Mouse (Mus musculus) adrenal gland, adult 2 months (tissue): ENCODE data around the gene Zdhhc14. TPM values are rescaled to one million over a fixed set of nuclear protein-coding genes. Genes with fewer than 3 reads are reported as not detected.
A peak's percentile ranks its signal among the peaks of the same experiment; 100 is the strongest.

Source experiments
- DNase-seq: peaks from one replicate; pipeline ENCODE4 v3.0.0; 2021
- long read RNA-seq: library from polyadenylated mRNA; stranded (forward); transcript quantifications from one replicate; pipeline ENCODE4 v2.0.0, GENCODE M21; 2021
- polyA plus RNA-seq: library from polyadenylated mRNA; depleted of rRNA; stranded (reverse); fragments of >200 nt; gene quantifications from 2 replicates; pipeline ENCODE4 v1.2.3, GENCODE M21; 2012; rRNA removed
- total RNA-seq, 2 experiments: library from RNA; stranded (reverse); gene quantifications; 2 replicates each; pipeline ENCODE4 v1.2.3; 2021

Gene Zdhhc14
- total RNA-seq (1 to 10 TPM; 3.1 to 5.8 TPM), polyA plus RNA-seq (2.3 and 2.8 TPM in 2 replicates)
- long read RNA-seq, partial matches to known transcripts, result 0 of 10 reads
- long read RNA-seq, other reads (novel, unspliced or antisense), result 8 of 10 reads

DNA sequence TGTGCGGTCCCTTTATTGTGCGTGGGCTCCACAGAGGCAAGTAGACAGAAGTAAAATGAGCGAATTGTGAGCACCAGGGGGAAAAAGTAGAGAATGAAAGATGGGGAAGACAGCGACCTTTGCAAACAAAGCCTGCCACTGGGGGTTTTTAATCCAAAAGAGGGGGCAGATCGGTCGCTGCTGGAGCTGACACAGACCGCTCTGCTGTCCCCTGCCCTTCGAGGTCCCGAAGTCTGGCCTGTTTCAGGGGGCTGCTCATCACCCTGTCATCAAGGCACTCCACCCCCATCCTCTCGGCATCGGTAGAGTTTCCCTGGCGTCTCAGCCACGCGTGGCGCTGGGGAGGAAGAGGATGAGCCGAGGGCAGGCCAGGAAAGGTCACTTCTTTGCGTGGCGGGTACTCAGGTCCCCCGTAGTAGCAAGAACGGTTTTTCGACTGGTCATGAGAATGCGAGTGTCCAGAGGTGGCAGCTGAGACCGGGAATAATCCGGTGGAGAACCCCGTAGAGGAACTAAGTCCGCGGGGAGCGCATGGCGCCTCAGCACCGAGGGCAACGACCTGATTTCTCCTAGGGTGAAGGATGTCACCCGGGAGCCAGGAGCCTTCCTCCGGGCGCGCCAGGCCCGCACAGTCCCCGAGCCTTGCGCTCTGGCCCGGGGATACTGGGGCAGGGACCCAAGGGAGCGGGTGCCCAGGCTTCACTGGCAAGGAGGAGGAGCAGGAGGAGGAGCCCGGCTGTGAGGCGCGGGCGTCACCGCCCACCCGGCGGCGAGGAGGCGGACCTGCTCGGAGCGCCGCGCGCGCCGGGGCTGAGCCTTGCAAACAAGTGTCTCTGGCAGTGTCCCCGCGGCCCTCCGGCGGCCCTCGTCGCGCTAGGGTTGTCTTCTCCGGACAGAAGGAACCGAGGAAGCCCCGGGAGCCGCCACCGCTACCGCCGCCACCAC lies at the start of gene Zdhhc14:
Gene Zdhhc14, plus strand, starts transcription at position 757 of the 945 bp plus-strand sequence.
- peak; percentile 97 for DNase-seq

DNA sequence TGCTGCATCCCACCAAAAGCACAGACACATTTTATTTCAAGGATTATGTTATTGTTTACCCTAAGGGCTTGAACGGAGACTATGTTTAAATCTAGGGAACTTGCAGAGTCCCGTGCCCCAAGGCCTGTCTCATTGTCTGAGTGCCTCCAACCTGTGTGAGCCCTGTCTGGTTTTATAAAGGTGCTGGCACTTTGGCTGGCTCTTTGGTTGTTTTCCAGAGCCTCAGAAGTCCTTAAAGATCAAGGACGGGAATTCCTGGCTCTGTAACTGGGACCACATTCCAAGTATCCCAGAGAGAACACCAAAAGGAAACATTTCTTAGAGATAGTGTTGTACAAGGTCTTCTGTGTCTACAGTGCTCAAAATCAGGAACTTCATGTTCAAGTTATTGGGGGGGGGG lies 49.1 kb upstream of the Zdhhc14 start:
- peak; percentile 18 for DNase-seq

DNA sequence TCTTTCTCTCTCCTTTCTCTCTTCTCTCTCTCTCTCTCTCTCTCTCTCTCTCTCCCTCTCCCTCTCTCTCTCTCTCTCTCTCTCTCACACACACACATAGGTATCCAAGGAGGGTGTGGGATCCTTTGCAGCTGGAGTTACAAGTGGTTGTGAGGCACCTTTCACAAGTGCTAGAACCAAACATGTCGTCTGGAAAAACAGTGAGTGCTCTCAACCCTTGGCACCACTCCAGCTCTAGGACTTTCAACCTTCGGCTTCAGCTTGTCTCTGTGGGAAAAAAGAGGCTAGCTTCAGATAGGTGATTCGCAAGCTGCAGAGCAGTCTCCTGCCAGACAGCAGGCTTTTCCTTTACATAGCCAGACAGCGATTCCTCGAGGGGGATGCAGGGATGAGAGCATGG lies 48.6 kb upstream of the Zdhhc14 start:
- DNase-seq, result peak; percentile 43

- no peak for DNase-seq
Measured at GRCm38 (mm10) chr17:5453657-5454056, 38.7 kb upstream of the Zdhhc14 start.

DNA sequence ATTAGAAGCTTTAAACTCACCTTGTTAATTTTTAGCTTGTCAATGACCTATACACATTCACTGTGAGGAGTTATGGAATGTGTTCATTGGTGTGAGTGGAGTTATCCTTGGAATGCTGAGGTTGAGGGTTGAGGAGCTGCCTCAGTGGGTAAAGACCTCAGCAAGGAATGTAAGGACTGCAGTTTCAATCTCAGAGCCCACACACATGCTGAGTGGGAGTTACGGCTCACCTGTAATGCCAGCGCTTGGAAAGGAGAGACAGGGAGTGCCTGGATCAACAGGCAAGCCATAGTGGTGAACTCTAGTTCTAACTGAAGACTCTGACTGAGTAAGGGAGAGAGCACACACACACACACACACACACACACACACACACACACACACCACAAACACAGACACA lies 28.4 kb upstream of the Zdhhc14 start:
- no peak for DNase-seq

GRCm38 (mm10) chr17:5466736-5467135 lies 25.6 kb upstream of the Zdhhc14 start:
- DNase-seq, result no peak

- DNase-seq, result no peak
Measured at GRCm38 (mm10) chr17:5467177-5467576, 25.2 kb upstream of the Zdhhc14 start.

DNA sequence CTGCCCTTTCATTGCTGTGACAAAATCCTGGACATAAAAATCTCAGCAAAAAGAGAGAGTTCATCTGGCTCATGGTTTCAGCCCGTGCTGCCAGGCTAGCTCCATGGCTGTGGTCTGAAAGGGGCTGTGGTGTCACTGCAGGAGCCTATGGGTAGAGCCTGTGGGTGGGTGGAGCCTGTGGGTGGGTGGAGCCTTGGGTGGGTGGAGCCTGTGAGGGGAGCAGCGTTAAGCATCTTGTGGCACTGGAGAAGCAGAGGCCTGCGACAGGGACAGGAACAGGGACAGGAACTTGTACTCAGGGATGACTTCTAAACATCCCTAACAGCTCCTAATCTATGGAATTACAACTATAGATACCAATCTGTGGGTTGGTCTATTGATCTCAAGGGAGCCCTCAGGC lies 20.1 kb upstream of the Zdhhc14 start:
- DNase-seq, result no peak

GRCm38 (mm10) chr17:5475960-5476725 lies 16.2 kb upstream of the Zdhhc14 start:
- no peak for DNase-seq

DNA sequence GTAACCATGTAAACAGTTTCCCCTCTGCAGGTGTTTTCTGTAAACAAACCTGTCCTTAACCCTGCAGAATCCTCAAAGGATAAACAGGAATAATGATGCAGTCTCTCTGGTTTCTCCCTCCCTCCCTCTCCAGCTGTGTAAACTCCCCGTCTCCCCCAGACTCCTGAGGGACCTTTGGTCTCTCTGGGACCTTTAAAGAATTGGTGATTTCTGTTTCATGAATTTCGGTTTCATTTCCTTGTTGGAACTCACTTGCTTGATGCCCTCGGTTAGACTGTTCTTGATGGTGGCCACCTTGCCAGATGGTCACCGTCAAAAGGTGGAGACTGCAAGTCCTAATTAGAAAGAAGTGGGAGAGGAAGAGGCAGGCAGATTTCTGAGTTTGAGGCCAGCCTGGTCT lies 8.9 kb upstream of the Zdhhc14 start:
- DNase-seq, result no peak

- DNase-seq, result no peak
Measured at GRCm38 (mm10) chr17:5484663-5485062, 7.7 kb upstream of the Zdhhc14 start.

GRCm38 (mm10) chr17:5488156-5488555 lies 4.2 kb upstream of the Zdhhc14 start:
- no peak for DNase-seq

- DNase-seq, result no peak
Measured at GRCm38 (mm10) chr17:5490351-5490750, 2.0 kb upstream of the Zdhhc14 start.

GRCm38 (mm10) chr17:5491031-5491800 lies 1.1 kb upstream of the Zdhhc14 start:
- DNase-seq, result peak; percentile 96

GRCm38 (mm10) chr17:5492746-5493160 lies 396 bp downstream of the Zdhhc14 start:
- DNase-seq, result no peak

GRCm38 (mm10) chr17:5493161-5493771 lies 909 bp downstream of the Zdhhc14 start:
- peak; percentile 69 for DNase-seq

DNA sequence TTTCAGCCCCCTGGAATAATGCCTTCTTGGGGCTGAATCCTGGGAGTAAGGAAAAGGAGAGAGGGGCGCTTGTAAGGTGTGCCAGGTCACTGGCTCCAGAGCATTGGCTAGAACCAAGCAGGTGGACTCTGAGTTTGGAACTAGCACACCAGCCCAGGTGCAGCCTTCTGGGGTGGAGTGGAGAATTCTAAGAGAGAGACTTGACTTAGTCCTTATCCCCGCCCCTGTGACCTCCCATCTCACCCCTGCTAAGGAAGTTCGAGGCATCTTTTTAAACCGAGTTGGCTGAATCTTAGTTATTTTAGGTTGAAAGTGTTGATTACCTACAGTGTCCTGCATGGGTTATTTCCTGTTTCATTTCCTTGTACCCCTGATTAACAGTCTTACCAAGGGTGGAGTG lies 1.5 kb downstream of the Zdhhc14 start:
- peak; percentile 4 for DNase-seq

DNA sequence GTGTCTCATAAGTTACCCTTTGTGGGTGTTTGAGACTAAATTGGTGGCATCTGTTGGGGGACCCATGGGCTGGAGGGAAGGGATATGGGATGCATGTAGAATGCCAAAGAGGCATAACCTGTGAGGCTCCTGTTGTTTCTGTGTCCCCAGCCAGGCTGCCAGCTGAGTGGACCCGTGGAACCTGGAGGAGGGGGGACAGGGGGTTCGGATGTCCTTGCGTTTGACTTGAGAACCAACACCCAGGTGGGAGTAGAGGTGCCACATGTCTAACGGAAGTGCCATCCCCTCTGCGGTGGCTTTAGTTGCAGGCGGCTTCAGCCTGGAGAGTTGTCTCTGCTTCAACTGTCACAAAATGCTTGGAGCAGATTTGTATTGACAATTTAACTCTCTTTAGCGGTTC lies 2.5 kb downstream of the Zdhhc14 start:
- no peak for DNase-seq

- no peak for DNase-seq
Measured at GRCm38 (mm10) chr17:5497695-5498094, 5.3 kb downstream of the Zdhhc14 start.

DNA sequence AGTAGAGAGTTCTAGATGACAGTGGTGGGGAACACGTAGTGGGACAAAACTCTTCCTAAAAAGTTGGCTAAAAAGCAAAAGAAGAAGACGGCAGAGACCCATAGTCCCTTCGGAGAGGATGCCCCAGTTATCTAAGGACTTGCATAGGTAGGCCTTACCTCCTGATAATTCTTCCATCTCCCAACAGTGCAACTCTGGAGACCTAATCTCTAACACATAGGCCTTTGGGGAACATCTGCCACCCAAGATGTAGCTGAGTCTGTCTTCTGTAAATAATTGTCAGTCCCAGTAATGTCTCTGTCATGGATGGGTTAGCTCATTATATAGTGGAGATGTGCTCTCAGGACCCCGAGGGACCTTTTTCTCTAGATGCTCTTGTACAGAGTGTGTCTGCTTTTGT lies 6.6 kb downstream of the Zdhhc14 start:
- DNase-seq, result no peak

DNA sequence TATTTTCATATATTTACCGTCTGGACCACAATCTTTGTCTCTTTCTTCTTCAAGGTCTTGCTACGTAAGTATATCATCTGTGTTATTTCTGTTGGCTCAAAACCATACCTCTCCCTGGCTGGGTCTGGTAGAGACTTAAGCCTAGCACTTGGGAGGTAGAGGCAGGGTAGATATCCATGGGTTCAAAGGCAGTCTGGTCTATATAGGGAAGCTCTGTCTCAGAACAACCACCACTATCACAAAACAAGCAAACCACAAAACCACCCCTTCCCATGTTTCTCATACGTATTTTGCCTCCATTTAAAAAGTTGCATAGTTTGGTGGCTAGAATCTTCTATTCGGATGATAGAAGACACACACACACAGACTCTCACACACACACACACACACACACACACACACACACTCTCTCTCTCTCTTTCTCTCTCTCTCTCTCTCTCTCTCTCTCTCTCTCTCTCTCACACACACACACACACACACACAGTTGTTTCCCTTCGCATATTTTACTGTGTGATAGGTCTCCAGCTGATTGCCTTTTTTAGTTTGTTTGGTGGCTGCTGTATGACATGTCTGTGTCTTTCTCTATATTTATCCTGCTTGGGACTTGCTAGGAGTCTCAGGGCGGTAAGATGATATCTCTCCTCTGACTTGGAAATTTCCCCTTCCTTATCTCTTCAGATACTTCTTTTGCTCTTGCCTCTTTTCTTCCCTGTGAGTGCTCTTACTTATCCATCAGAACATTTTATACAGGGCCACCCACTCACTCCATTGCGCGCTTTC lies 11.8 kb downstream of the Zdhhc14 start:
- DNase-seq, result no peak
